Mouse (Mus musculus): ENCODE data around the gene Mapkapk5. TPM values are rescaled to one million over a fixed set of nuclear protein-coding genes. Genes with fewer than 3 reads are reported as not detected.
"Not testable (repeated sequence)": the region's sequence is repeated elsewhere in the genome, so short reads cannot be mapped to it uniquely, and the experiment has no call there.

Mapkapk5 gene
- polyA plus RNA-seq, 1 experiment from 2014 or later: 65.4 TPM

DNA sequence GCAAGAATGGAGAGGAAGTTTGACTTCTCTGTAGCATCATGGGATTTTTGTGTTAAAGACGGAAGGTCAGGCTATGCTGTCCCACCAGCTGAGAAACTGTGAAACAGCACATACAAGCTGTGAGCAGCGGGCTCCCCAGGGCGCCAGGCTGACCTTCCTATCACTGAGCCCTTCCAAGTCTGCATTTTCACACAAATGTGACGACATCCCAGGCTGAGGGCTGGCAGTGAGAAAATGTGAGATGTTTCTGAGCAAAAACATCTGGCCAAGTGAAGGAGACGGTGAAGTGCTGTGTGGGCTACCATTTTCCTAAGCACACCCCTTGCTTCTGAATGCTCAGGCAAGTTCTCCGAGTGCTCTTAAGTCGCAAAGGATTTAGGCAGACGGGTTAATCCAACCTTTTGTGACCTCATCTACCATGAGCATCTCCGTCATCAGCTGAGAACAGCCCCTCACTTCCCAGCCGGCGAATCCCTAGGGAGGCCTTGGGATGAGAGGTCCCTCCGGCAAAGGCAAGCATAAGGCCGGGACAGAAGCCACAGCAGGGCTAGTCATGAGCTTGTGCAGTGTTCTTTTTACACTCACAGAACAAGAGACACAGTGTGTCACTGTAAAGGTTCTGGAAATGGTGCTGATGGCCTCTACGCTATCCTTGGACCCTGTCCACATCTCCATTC lies 19.8 kb downstream of the Mapkapk5 start:
- H3K4me3 ChIP-seq (replicated peaks): no peak overlapping the region
- H3K27ac ChIP-seq (replicated peaks): no peak overlapping the region
- ATAC-seq (ENCODE audit: low FRiP score): no peak
- H3K9me3 ChIP-seq (replicated peaks): no peaks in the 10 kb centered on the region
- no peak overlapping the region for H3K4me2 ChIP-seq
- no peak overlapping the region for H3K9ac ChIP-seq (replicated peaks)
- H3K36me3 ChIP-seq: peaks cover 78% of the 10 kb centered on the region
- no peaks in the 10 kb centered on the region for H3K27me3 ChIP-seq (replicated peaks)
- WGBS: 90% methylated on average over 14 of the region's 14 CpGs
- no peaks in the 10 kb centered on the region for H3K4me1 ChIP-seq

- H3K27ac ChIP-seq (replicated peaks); H3K4me2 ChIP-seq; ATAC-seq (ENCODE audit: low FRiP score); H3K9ac ChIP-seq (replicated peaks); H3K27me3 ChIP-seq (replicated peaks); H3K4me3 ChIP-seq (replicated peaks); H3K4me1 ChIP-seq; H3K9me3 ChIP-seq (replicated peaks): not testable (repeated sequence)
- H3K36me3 ChIP-seq: peaks cover 44% of the 10 kb centered on the region
- 95% methylated on average over 12 of the region's 17 CpGs for WGBS
Observed at GRCm38 (mm10) chr5:121519758-121520157, 25.9 kb downstream of the Mapkapk5 start.

GRCm38 (mm10) chr5:121518983-121519382 lies 26.7 kb downstream of the Mapkapk5 start:
- Histone ChIP-seq H3K36me3 (peaks cover 37% of the 10 kb centered on the region), H3K9ac (replicated peaks) (no peak overlapping the region), H3K4me2 (no peak overlapping the region), H3K9me3 (replicated peaks) (no peaks in the 10 kb centered on the region), H3K27ac (replicated peaks) (no peak overlapping the region), H3K27me3 (replicated peaks) (no peaks in the 10 kb centered on the region), H3K4me3 (replicated peaks) (no peak overlapping the region), H3K4me1 (no peaks in the 10 kb centered on the region)
- ATAC-seq (ENCODE audit: low FRiP score): no peak
- WGBS: 96% methylated on average over 9 of the region's 9 CpGs

DNA sequence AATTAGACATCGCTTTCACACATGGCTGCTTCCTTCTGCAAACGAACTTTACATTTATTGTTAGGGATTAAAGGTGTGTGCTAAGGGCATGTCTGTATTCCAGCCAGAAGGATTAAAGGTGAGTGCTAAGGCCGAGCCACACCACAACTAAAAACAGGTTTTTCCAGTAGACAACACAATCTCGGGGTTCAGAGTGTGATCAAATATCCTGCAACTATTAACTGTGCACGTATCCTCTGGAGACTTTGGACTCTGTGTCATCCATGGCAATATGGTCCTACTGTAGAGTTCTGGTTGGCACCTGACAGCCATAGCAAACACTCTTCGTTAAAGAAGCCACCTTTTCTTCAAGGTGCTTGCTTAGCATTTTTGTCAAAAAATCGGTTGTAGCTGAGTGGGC lies 35.7 kb downstream of the Mapkapk5 start:
- Histone ChIP-seq H3K4me3 (replicated peaks) (no peak overlapping the region), H3K9ac (replicated peaks) (no peak overlapping the region), H3K36me3 (no peaks in the 10 kb centered on the region), H3K27me3 (replicated peaks) (no peaks in the 10 kb centered on the region), H3K4me1 (no peaks in the 10 kb centered on the region), H3K9me3 (replicated peaks) (no peaks in the 10 kb centered on the region), H3K27ac (replicated peaks) (no peak overlapping the region), H3K4me2 (no peak overlapping the region)
- no peak for ATAC-seq (ENCODE audit: low FRiP score)
- WGBS: 81% methylated on average over 7 of the region's 7 CpGs

DNA sequence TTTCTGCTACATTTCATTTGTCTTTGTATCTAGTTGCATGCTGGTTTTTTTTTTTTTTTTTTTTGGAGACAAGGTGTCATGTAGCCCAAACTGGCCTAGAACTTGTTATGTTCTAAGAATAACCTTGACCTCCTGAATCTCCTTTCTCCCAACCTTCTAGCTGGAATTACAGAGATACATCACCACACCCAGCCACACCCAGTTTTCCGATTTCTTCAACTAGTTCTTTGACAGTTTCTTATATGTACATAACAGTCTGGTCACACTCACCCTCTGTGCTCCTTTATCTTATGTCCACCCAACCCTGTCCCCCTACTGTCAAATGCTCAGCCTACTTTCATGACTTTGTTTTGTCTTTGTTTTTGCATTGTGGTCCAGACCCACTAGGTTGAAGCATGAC lies 38.9 kb downstream of the Mapkapk5 start:
- H3K36me3 ChIP-seq: no peaks in the 10 kb centered on the region
- WGBS: 96% methylated on average over 1 of the region's 1 CpGs
- H3K4me1 ChIP-seq: no peaks in the 10 kb centered on the region
- H3K27ac ChIP-seq (replicated peaks): no peak overlapping the region
- H3K9ac ChIP-seq (replicated peaks): no peak overlapping the region
- H3K4me2 ChIP-seq: no peak overlapping the region
- no peaks in the 10 kb centered on the region for H3K27me3 ChIP-seq (replicated peaks)
- no peaks in the 10 kb centered on the region for H3K9me3 ChIP-seq (replicated peaks)
- no peak overlapping the region for H3K4me3 ChIP-seq (replicated peaks)
- ATAC-seq (ENCODE audit: low FRiP score): no peak

DNA sequence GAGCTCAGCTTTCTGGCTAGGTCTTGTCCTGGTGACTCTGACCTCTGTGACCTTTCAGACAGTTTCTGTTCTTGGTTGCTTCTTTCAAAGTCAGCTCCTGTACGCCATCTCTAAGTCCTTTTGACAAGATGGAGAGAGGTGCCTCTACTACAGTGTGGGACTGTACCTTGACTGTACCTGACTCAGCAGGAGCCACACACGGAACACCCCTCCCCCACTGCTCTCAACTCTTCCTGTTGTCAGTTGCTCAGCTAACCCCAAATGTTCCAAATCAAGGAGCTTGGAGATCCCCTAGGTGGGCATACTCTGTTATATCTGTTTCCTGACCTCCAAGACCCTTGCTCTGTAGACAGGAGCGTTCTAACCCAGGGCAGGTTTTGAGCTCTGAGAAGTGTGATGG lies 42.5 kb downstream of the Mapkapk5 start, which contains the start of gene Adam1b:
Adam1b (minus strand) TSS at position 205 of the 400 bp plus-strand sequence.
- 92% methylated on average over 3 of the region's 3 CpGs for WGBS

DNA sequence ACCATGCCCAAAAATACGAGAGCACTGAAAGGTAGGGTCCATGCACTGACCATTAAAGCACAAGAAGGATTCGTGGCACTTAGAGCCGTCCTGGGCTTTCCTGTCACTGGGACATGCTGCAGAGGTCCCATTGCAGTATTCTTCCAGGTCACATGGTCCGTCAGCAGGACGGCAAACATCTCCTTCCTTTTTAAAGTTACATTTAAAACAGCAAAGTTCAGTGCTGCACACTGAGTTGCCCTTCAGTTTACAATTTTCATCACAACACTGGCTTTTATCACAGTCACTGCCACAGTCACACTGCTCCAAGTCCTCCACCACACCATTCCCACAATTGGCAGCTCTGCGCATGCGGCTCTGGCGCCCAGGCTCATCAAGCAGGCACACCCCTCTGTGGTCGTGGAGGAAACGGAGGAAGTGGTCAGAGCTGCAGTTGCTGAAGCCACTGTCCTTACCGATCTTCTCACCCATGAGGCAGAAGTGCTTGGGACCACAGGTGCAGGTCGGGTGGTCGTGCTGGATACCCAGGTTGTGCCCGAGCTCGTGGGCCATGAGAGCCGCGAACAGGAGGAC lies 44.2 kb downstream of the Mapkapk5 start:
- H3K9me3 ChIP-seq (replicated peaks); H3K4me3 ChIP-seq (replicated peaks); H3K9ac ChIP-seq (replicated peaks); ATAC-seq (ENCODE audit: low FRiP score); H3K4me1 ChIP-seq; H3K36me3 ChIP-seq; H3K27ac ChIP-seq (replicated peaks); H3K4me2 ChIP-seq; H3K27me3 ChIP-seq (replicated peaks): not testable (repeated sequence)
- 84% methylated on average over 10 of the region's 17 CpGs for WGBS

More for the DNA sequence above, 42.5 kb downstream of the Mapkapk5 start, which contains the start of gene Adam1b:
- Histone ChIP-seq H3K27me3 (replicated peaks) (no peaks in the 10 kb centered on the region), H3K4me3 (replicated peaks) (no peak within 1 kb of the TSS), H3K36me3 (no peaks in the 10 kb centered on the region), H3K9ac (replicated peaks) (no peak within 1 kb of the TSS), H3K4me1 (no peaks in the 10 kb centered on the region), H3K4me2 (no peak within 1 kb of the TSS), H3K27ac (replicated peaks) (no peak within 1 kb of the TSS), H3K9me3 (replicated peaks) (no peaks in the 10 kb centered on the region)
- no peak for ATAC-seq (ENCODE audit: low FRiP score)

- ATAC-seq (ENCODE audit: low FRiP score): no peak
- no peak overlapping the region for H3K27ac ChIP-seq (replicated peaks)
- H3K9ac ChIP-seq (replicated peaks): no peak overlapping the region
- H3K4me3 ChIP-seq (replicated peaks): no peak overlapping the region
- H3K4me2 ChIP-seq: no peak overlapping the region
- no peaks in the 10 kb centered on the region for H3K9me3 ChIP-seq (replicated peaks)
- no peaks in the 10 kb centered on the region for H3K27me3 ChIP-seq (replicated peaks)
- 76% methylated on average over 7 of the region's 7 CpGs for WGBS
- H3K4me1 ChIP-seq: no peaks in the 10 kb centered on the region
- no peaks in the 10 kb centered on the region for H3K36me3 ChIP-seq
Observed at GRCm38 (mm10) chr5:121500719-121501118, 45.0 kb downstream of the Mapkapk5 start.

- Histone ChIP-seq H3K4me2 (no peak overlapping the region), H3K27ac (replicated peaks) (no peak overlapping the region), H3K4me1 (no peaks in the 10 kb centered on the region), H3K9me3 (replicated peaks) (no peaks in the 10 kb centered on the region), H3K9ac (replicated peaks) (no peak overlapping the region), H3K4me3 (replicated peaks) (no peak overlapping the region), H3K36me3 (no peaks in the 10 kb centered on the region), H3K27me3 (replicated peaks) (no peaks in the 10 kb centered on the region)
- no peak for ATAC-seq (ENCODE audit: low FRiP score)
- WGBS: 82% methylated on average over 8 of the region's 8 CpGs
Observed at GRCm38 (mm10) chr5:121493305-121493704, 52.4 kb downstream of the Mapkapk5 start.

DNA sequence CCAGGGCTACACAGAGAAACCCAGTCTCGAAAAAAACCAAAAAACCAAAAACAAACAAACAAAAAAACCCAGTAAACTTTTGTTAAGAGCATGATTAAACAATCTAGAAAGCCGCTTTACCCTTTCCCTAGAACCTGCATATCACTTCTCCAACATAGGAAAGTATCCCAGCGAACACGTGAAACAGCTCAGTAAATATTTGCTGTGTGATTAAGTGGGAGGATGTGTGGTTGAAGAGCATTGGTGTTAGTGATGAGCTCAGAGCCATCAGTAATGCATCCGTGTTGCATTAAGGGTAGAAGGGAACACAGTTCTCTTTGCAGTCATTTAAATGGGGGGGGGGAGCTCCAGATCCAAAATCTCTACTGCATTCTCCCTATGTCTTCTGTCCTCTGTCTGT lies 60.9 kb downstream of the Mapkapk5 start:
- Histone ChIP-seq H3K27me3 (replicated peaks) (no peaks in the 10 kb centered on the region), H3K27ac (replicated peaks) (no peak overlapping the region), H3K36me3 (no peaks in the 10 kb centered on the region), H3K9me3 (replicated peaks) (no peaks in the 10 kb centered on the region), H3K4me3 (replicated peaks) (no peak overlapping the region), H3K4me1 (no peaks in the 10 kb centered on the region), H3K9ac (replicated peaks) (no peak overlapping the region), H3K4me2 (no peak overlapping the region)
- no peak for ATAC-seq (ENCODE audit: low FRiP score)
- 81% methylated on average over 5 of the region's 5 CpGs for WGBS

- no peak for ATAC-seq (ENCODE audit: low FRiP score)
- 34% methylated on average over 3 of the region's 3 CpGs for WGBS
- H3K9me3 ChIP-seq (replicated peaks): no peaks in the 10 kb centered on the region
- H3K4me2 ChIP-seq: no peak overlapping the region
- H3K9ac ChIP-seq (replicated peaks): no peak overlapping the region
- H3K27me3 ChIP-seq (replicated peaks): no peaks in the 10 kb centered on the region
- 0 out of 2 replicates have a peak overlapping the region, but pooled peaks have one; percentile 6 for H3K27ac ChIP-seq (replicated peaks)
- no peak overlapping the region for H3K4me3 ChIP-seq (replicated peaks)
- H3K36me3 ChIP-seq: no peaks in the 10 kb centered on the region
- H3K4me1 ChIP-seq: no peaks in the 10 kb centered on the region
Observed at GRCm38 (mm10) chr5:121477680-121478079, 68.0 kb downstream of the Mapkapk5 start.

DNA sequence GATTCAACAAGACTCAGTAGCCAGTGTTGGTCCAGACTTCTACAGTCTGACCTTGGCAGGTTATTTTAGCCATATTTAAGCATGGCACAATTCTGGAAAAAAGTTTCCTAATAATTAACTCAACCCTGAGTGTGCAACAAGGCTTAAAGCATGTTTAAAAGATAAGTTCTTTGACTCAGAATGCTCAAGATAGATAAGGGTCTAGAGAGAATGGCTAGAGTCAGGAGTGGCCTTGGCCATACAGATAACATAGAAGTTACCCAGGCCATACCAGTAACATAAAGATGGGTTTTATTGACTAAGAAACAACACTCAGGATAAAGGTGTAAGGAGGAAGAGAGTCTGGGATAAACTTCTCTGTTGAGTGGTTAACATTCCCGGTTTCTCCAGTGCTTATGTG lies 69.7 kb downstream of the Mapkapk5 start:
- Histone ChIP-seq H3K9ac (replicated peaks) (no peak overlapping the region), H3K4me1 (no peaks in the 10 kb centered on the region), H3K27ac (replicated peaks) (no peak overlapping the region), H3K36me3 (no peaks in the 10 kb centered on the region), H3K27me3 (replicated peaks) (no peaks in the 10 kb centered on the region), H3K4me2 (no peak overlapping the region), H3K4me3 (replicated peaks) (no peak overlapping the region), H3K9me3 (replicated peaks) (no peaks in the 10 kb centered on the region)
- no peak for ATAC-seq (ENCODE audit: low FRiP score)
- WGBS: 85% methylated on average over 1 of the region's 1 CpGs
